Comparison of ENCODE assay signal across 10 mouse cellular contexts in the genomic region with DNA sequence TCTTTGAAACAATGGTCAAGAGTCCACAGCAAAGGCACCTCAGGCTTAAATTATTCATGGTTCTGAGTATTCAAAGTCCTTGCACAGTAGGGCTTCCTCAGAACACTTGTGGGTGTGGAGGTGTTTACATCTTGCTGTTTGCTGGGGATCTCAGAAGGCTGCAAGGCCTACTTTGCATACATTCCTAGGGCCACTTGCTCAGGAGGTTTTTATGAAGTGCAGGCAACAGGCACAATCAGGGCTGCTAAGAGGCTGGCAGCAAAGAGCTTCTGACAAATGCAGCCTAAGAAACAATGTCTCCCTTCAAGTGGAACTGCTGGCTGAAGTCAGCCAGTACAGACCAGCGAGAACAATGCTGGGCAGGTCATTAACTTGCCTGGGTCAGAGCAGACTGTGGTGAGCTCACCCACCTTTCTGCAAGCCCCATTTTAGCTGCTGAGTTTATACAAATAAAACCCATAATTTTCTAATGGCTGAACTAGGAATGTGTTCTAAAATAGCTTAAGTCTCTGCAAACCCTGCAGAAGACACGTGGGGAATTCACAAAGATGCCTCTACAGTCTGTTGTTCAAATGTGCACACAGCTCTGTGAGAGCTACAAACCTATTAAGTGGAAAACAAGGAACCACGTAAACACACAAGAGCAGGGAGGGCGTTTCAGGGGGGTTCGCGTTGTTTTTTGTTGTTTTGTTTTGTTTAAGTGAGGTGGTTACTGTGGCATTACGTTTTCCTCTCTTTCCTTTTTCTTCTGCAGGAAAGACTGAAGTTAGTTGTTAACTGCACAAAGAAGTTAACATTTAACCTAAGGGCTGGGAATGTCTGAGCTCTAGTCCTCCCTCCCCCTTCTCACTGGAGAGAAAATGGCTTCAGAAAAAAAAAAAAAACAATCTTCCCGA.
DNase-seq lines count a peak whose midpoint lies in the region; ATAC-seq lines count a peak whose summit lies in the region.
"Had no signal": no experiment of that assay in that cellular context is flagged by ENCODE, and none has a peak within 500 bp of the region (broad histone marks: within the 10 kb centered on the region; RNA-seq: fewer than 3 reads in every experiment).

No protein-coding gene starts in this region.

- no peaks in the 10 kb centered on the region for H3K36me3 ChIP-seq in midbrain, embryonic 12.5 days
- H3K36me3 ChIP-seq in midbrain, embryonic 16.5 days (ENCODE audit: control insufficient read depth, insufficient read depth, low read length) = no peaks in the 10 kb centered on the region
- H3K36me3 ChIP-seq in forebrain, embryonic 11.5 days (ENCODE audit: control insufficient read depth, insufficient read depth, low read length) = no peaks in the 10 kb centered on the region
- H3K36me3 ChIP-seq in kidney, embryonic 16.5 days (ENCODE audit: insufficient read depth, low read length) = no peaks in the 10 kb centered on the region

- WGBS in midbrain, embryonic 12.5 days = 16% methylated on average over 8 of the region's 8 CpGs
- 20% methylated on average over 8 of the region's 8 CpGs for WGBS in midbrain, embryonic 16.5 days
- 15% methylated on average over 8 of the region's 8 CpGs for WGBS in forebrain, embryonic 11.5 days
- WGBS in kidney, embryonic 16.5 days = 30% methylated on average over 8 of the region's 8 CpGs

- H3K4me3 ChIP-seq in midbrain, embryonic 12.5 days = no peak overlapping the region
- H3K4me3 ChIP-seq in midbrain, embryonic 16.5 days (ENCODE audit: low read depth, low read length) = no peak overlapping the region
- H3K4me3 ChIP-seq in forebrain, embryonic 11.5 days (ENCODE audit: low read depth, low read length) = no peak overlapping the region
- H3K4me3 ChIP-seq in kidney, embryonic 16.5 days (ENCODE audit: low read length) = no peak overlapping the region

- H3K4me1 ChIP-seq in midbrain, embryonic 12.5 days = peaks cover 12% of the 10 kb centered on the region
- no peaks in the 10 kb centered on the region for H3K4me1 ChIP-seq in midbrain, embryonic 16.5 days (ENCODE audit: control insufficient read depth, insufficient read depth, low read length)
- peaks cover 5% of the 10 kb centered on the region for H3K4me1 ChIP-seq in forebrain, embryonic 11.5 days (replicated peaks; ENCODE audit: control insufficient read depth, insufficient read depth, low read length)
- H3K4me1 ChIP-seq in kidney, embryonic 16.5 days (ENCODE audit: insufficient read depth, low read length) = peaks cover 44% of the 10 kb centered on the region

- H3K4me2 ChIP-seq in midbrain, embryonic 12.5 days (replicated peaks) = no peak overlapping the region
- H3K4me2 ChIP-seq in midbrain, embryonic 16.5 days (ENCODE audit: low read length) = no peak overlapping the region
- no peak overlapping the region for H3K4me2 ChIP-seq in forebrain, embryonic 11.5 days (ENCODE audit: low read depth, low read length, severe bottlenecking)
- peak overlapping the region; percentile 42 for H3K4me2 ChIP-seq in kidney, embryonic 16.5 days (replicated peaks; ENCODE audit: low read depth, low read length)

- peak overlapping the region; percentile 25; the same call in 1 of the 2 replicates for H3K27ac ChIP-seq in midbrain, embryonic 12.5 days (replicated peaks)
- H3K27ac ChIP-seq in midbrain, embryonic 16.5 days (ENCODE audit: low read length) = no peak overlapping the region
- H3K27ac ChIP-seq in forebrain, embryonic 11.5 days (ENCODE audit: low read depth, low read length) = no peak overlapping the region; the same call in 1 of the 2 replicates
- H3K27ac ChIP-seq in kidney, embryonic 16.5 days (ENCODE audit: low read length) = peak overlapping the region; percentile 90
- H3K27ac ChIP-seq: macrophage had no signal

- H3K27me3 ChIP-seq in midbrain, embryonic 12.5 days = peaks cover 11% of the 10 kb centered on the region
- no peaks in the 10 kb centered on the region for H3K27me3 ChIP-seq in midbrain, embryonic 16.5 days (ENCODE audit: control insufficient read depth, insufficient read depth, low read depth, low read length)
- H3K27me3 ChIP-seq in forebrain, embryonic 11.5 days (ENCODE audit: control insufficient read depth, insufficient read depth, low read length) = peaks cover 2% of the 10 kb centered on the region; the same call in 1 of the 2 replicates
- H3K27me3 ChIP-seq in kidney, embryonic 16.5 days (ENCODE audit: insufficient read depth, low read length) = no peaks in the 10 kb centered on the region

- peak; percentile 59 for DNase-seq in forebrain, embryonic 11.5 days (ENCODE audit: low spot score)
- DNase-seq in retina, embryonic 14.5 days (ENCODE audit: low spot score) = peak; percentile 76
- no peak for DNase-seq in urinary bladder, postnatal 25 days (ENCODE audit: low spot score)
- DNase-seq in layer of hippocampus, postnatal 14 days (ENCODE audit: low spot score in 2 of 2) = no peak
- DNase-seq in right cerebral cortex, adult 18-20 months = no peak
- DNase-seq: heart, postnatal 14 days had no signal

- H3K9me3 ChIP-seq in midbrain, embryonic 12.5 days = no peaks in the 10 kb centered on the region
- H3K9me3 ChIP-seq in midbrain, embryonic 16.5 days (replicated peaks; ENCODE audit: control insufficient read depth, low read length, poor library complexity, severe bottlenecking) = no peaks in the 10 kb centered on the region
- H3K9me3 ChIP-seq in forebrain, embryonic 11.5 days (ENCODE audit: control insufficient read depth, low read length) = no peaks in the 10 kb centered on the region
- no peaks in the 10 kb centered on the region for H3K9me3 ChIP-seq in kidney, embryonic 16.5 days (ENCODE audit: low read length)

- ATAC-seq in midbrain, embryonic 12.5 days (ENCODE audit: low FRiP score, low read depth) = no peak
- ATAC-seq in midbrain, embryonic 16.5 days = no peak
- peak; percentile 74; the same call in 1 of the 2 replicates for ATAC-seq in forebrain, embryonic 11.5 days (replicated peaks; ENCODE audit: low FRiP score)
- ATAC-seq in kidney, embryonic 16.5 days (ENCODE audit: low FRiP score, low TSS enrichment) = peak; percentile 84

- no peak overlapping the region for H3K9ac ChIP-seq in midbrain, embryonic 12.5 days (replicated peaks)
- H3K9ac ChIP-seq in midbrain, embryonic 16.5 days (ENCODE audit: low read depth, low read length) = no peak overlapping the region
- no peak overlapping the region for H3K9ac ChIP-seq in forebrain, embryonic 11.5 days (ENCODE audit: low read length)
- peak overlapping the region; percentile 58; the same call in 1 of the 2 replicates for H3K9ac ChIP-seq in kidney, embryonic 16.5 days (replicated peaks; ENCODE audit: low read length)

Comparison
In these comparisons a context has a peak if more than half of its experiments do, and no peak if none do; other contexts are left out.
1. H3K27ac ChIP-seq: peak in midbrain, embryonic 12.5 days (single experiment) and kidney, embryonic 16.5 days (single experiment); none in midbrain, embryonic 16.5 days (single experiment) and forebrain, embryonic 11.5 days (single experiment).
2. ATAC-seq: peak in forebrain, embryonic 11.5 days (single experiment) and kidney, embryonic 16.5 days (single experiment); none in midbrain, embryonic 12.5 days (single experiment) and midbrain, embryonic 16.5 days (single experiment).
3. DNase-seq: peak in forebrain, embryonic 11.5 days (single experiment) and retina, embryonic 14.5 days (single experiment); none in urinary bladder, postnatal 25 days (single experiment), layer of hippocampus, postnatal 14 days (0 of 2) and right cerebral cortex, adult 18-20 months (single experiment).